Comparison of ENCODE assay signal across 21 mouse cellular contexts in genomic region chr16:13118754-13119294, GRCm38 (mm10). TPM values are rescaled to one million over a fixed set of nuclear protein-coding genes. Genes with fewer than 3 reads are reported as not detected.
DNase-seq lines count a peak whose midpoint lies in the region; ATAC-seq lines count a peak whose summit lies in the region.
"Had no signal": no experiment of that assay in that cellular context is flagged by ENCODE, and none has a peak within 500 bp of the region (broad histone marks: within the 10 kb centered on the region; RNA-seq: fewer than 3 reads in every experiment).

No protein-coding gene starts in this region.

- 73% methylated on average over 2 of the region's 2 CpGs for WGBS in embryonic facial prominence, embryonic 15.5 days
- 94% methylated on average over 2 of the region's 2 CpGs for WGBS in embryonic facial prominence, embryonic 10.5 days

- H3K9ac ChIP-seq in embryonic facial prominence, embryonic 15.5 days: no peak overlapping the region
- H3K9ac ChIP-seq: embryonic facial prominence, embryonic 12.5 days; heart, embryonic 15.5 days; hindbrain, embryonic 14.5 days; intestine, embryonic 15.5 days had no signal

- no peak for ATAC-seq in embryonic facial prominence, embryonic 15.5 days (ENCODE audit: insufficient number of reproducible peaks, low FRiP score, low TSS enrichment, low read depth)
- no peak for ATAC-seq in cerebellum, adult (ENCODE audit: insufficient number of reproducible peaks, low FRiP score, low TSS enrichment)
- ATAC-seq: forebrain, embryonic 14.5 days had no signal

- no peak overlapping the region for H3K4me3 ChIP-seq in embryonic facial prominence, embryonic 15.5 days (replicated peaks)
- H3K4me3 ChIP-seq in embryonic facial prominence, embryonic 10.5 days: no peak overlapping the region
- H3K4me3 ChIP-seq: embryonic facial prominence, embryonic 12.5 days; heart, embryonic 15.5 days; hindbrain, embryonic 10.5 days; intestine, embryonic 15.5 days had no signal

- H3K27me3 ChIP-seq in embryonic facial prominence, embryonic 15.5 days: no peaks in the 10 kb centered on the region
- no peaks in the 10 kb centered on the region for H3K27me3 ChIP-seq in embryonic facial prominence, embryonic 10.5 days (replicated peaks; ENCODE audit: low read depth, poor library complexity, severe bottlenecking)
- H3K27me3 ChIP-seq: embryonic facial prominence, embryonic 12.5 days; heart, embryonic 15.5 days; intestine, embryonic 15.5 days had no signal

- H3K27ac ChIP-seq in embryonic facial prominence, embryonic 15.5 days (replicated peaks): 0 out of 2 replicates have a peak overlapping the region, but pooled peaks have one; percentile 23
- H3K27ac ChIP-seq in embryonic facial prominence, embryonic 10.5 days (replicated peaks): no peak overlapping the region
- H3K27ac ChIP-seq: embryonic facial prominence, embryonic 12.5 days; heart, embryonic 15.5 days; hindbrain, embryonic 10.5 days; hindbrain, embryonic 14.5 days; intestine, embryonic 15.5 days had no signal

- peaks cover 38% of the 10 kb centered on the region for H3K36me3 ChIP-seq in embryonic facial prominence, embryonic 15.5 days
- H3K36me3 ChIP-seq in embryonic facial prominence, embryonic 10.5 days (replicated peaks): peaks cover 69% of the 10 kb centered on the region

- no peaks in the 10 kb centered on the region for H3K9me3 ChIP-seq in embryonic facial prominence, embryonic 15.5 days (replicated peaks)
- H3K9me3 ChIP-seq in embryonic facial prominence, embryonic 10.5 days: no peaks in the 10 kb centered on the region
- H3K9me3 ChIP-seq: embryonic facial prominence, embryonic 12.5 days; G1E; heart, embryonic 15.5 days; hindbrain, embryonic 10.5 days; intestine, embryonic 15.5 days had no signal

- 0 out of 2 replicates have a peak, but pooled peaks cover 7% of the 10 kb centered on the region for H3K4me1 ChIP-seq in embryonic facial prominence, embryonic 15.5 days
- H3K4me1 ChIP-seq in embryonic facial prominence, embryonic 10.5 days: no peaks in the 10 kb centered on the region
- H3K4me1 ChIP-seq: embryonic facial prominence, embryonic 12.5 days; heart, embryonic 15.5 days; hindbrain, embryonic 10.5 days; intestine, embryonic 15.5 days had no signal

- no peak overlapping the region for H3K4me2 ChIP-seq in embryonic facial prominence, embryonic 15.5 days (replicated peaks)
- H3K4me2 ChIP-seq: embryonic facial prominence, embryonic 12.5 days; heart, embryonic 11.5 days; heart, embryonic 15.5 days; hindbrain, embryonic 14.5 days; intestine, embryonic 15.5 days had no signal

- no peak for DNase-seq in embryonic facial prominence, embryonic 10.5 days (ENCODE audit: low spot score)
- peak; percentile 69 for DNase-seq in 3T3-L1 (ENCODE audit: low read depth, low spot score)
- peak; percentile 35 for DNase-seq in NIH3T3 (ENCODE audit: low read depth)
- DNase-seq in brain, adult 2 months (ENCODE audit: low read depth, low spot score): peak; percentile 13
- no peak for DNase-seq in right cerebral cortex, postnatal 36 days (ENCODE audit: low spot score in 2 of 2)
- no peak for DNase-seq in frontal cortex, postnatal 36 days (ENCODE audit: low spot score in 2 of 2)
- DNase-seq: adrenal gland, postnatal 10 days; cerebellum, adult 18-20 months; cerebellum, postnatal 10 days; gastrocnemius, postnatal 25 days; kidney, adult 18-20 months had no signal

RNA-seq across cellular contexts. Expression of gene Ercc4, which starts 9.3 kb away (rescaled TPM):
- polyA plus RNA-seq in embryonic facial prominence, embryonic 15.5 days (2015; fragmentation: Nextera tagmentation; extraction: Ambion mirVana): 12.2 and 13.2 TPM in 2 replicates
- polyA plus RNA-seq in embryonic facial prominence, embryonic 10.5 days (2016; fragmentation: Nextera tagmentation; extraction: Ambion mirVana): 12.2 and 12.7 TPM in 2 replicates

Comparison
In these comparisons a context has a peak if more than half of its experiments do, and no peak if none do; other contexts are left out.
1. DNase-seq: peak in 3T3-L1 (single experiment), NIH3T3 (single experiment) and brain, adult 2 months (single experiment); none in embryonic facial prominence, embryonic 10.5 days (single experiment), right cerebral cortex, postnatal 36 days (0 of 2) and frontal cortex, postnatal 36 days (0 of 2).